Mouse (Mus musculus): ENCODE measurements around the gene Tmem185a. TPM values are rescaled to one million over a fixed set of nuclear protein-coding genes. Genes with fewer than 3 reads are reported as not detected.
"Not testable (repeated sequence)": the region's sequence is repeated elsewhere in the genome, so short reads cannot be mapped to it uniquely, and the experiment has no call there.

The Tmem185a gene
- total RNA-seq (2014; rRNA removed), result 21.0 and 25.9 TPM in 2 replicates
- 36.8 and 40.3 TPM in 2 replicates for polyA plus RNA-seq (2015; fragmentation: Nextera tagmentation; extraction: Ambion mirVana)

GRCm38 (mm10) chrX:70476792-70477776 lies at the start of gene Tmem185a:
Gene Tmem185a (minus strand): TSS chrX:70477180.
- WGBS, result 28% methylated on average over 42 of the region's 42 CpGs
- no peaks in the 10 kb centered on the region for H3K36me3 ChIP-seq (ENCODE audit: insufficient read depth)
- peak within 1 kb of the TSS; percentile 61 for H3K9ac ChIP-seq
- H3K4me3 ChIP-seq (ENCODE audit: low read depth, low read length), result peak within 1 kb of the TSS; percentile 52
- DNase-seq (peak; percentile 92), ATAC-seq (peak; percentile 96)
- H3K27ac ChIP-seq (ENCODE audit: low read depth, low read length), result peak within 1 kb of the TSS; percentile 83
- no peaks in the 10 kb centered on the region for H3K9me3 ChIP-seq (ENCODE audit: low read length)
- H3K4me1 ChIP-seq (ENCODE audit: insufficient read depth), result peaks cover 11% of the 10 kb centered on the region; the same call in 1 of the 2 replicates
- H3K27me3 ChIP-seq (ENCODE audit: insufficient read depth, low read length), result no peaks in the 10 kb centered on the region
- peak; percentile 35 for TF ChIP-seq CTCF (IDR thresholded peaks at IDR 0.05; ENCODE audit: low read depth)
- H3K4me2 ChIP-seq (ENCODE audit: low read depth), result peak within 1 kb of the TSS; percentile 51

- not testable (repeated sequence) for H3K4me3 ChIP-seq (ENCODE audit: low read depth, low read length); DNase-seq; H3K9me3 ChIP-seq (ENCODE audit: low read length); ATAC-seq; H3K36me3 ChIP-seq (ENCODE audit: insufficient read depth); H3K27me3 ChIP-seq (ENCODE audit: insufficient read depth, low read length); H3K27ac ChIP-seq (ENCODE audit: low read depth, low read length); H3K4me2 ChIP-seq (ENCODE audit: low read depth); H3K4me1 ChIP-seq (ENCODE audit: insufficient read depth); H3K9ac ChIP-seq
- WGBS, result 61% methylated on average over 3 of the region's 3 CpGs
Observed at GRCm38 (mm10) chrX:70514413-70514812, 37.4 kb upstream of the Tmem185a start.

DNA sequence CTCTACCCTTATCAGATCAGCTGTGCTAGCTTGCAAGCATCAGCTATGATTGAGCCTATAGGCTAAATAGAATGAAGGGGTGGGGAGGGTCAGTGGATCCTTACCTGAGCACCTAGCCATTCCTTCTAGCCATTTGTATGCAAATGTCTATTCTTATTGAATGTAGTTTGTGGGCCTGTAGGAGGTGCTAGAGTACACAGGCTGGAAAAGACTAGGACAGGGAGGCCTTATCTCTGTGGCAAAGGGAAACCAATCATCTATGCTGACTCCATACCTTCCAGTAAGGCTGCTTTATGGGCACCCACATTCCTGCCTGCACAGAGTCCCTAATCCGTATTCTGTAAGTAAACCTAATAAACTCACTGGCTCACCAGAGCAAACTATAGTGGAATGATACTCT lies 10.3 kb upstream of the Tmem185a start:
- not testable (repeated sequence) for ATAC-seq; H3K9ac ChIP-seq; H3K27me3 ChIP-seq (ENCODE audit: insufficient read depth, low read length); H3K4me3 ChIP-seq (ENCODE audit: low read depth, low read length); H3K36me3 ChIP-seq (ENCODE audit: insufficient read depth); H3K27ac ChIP-seq (ENCODE audit: low read depth, low read length); H3K4me2 ChIP-seq (ENCODE audit: low read depth); DNase-seq; H3K4me1 ChIP-seq (ENCODE audit: insufficient read depth); H3K9me3 ChIP-seq (ENCODE audit: low read length)
- no CpG with 5 or more reads among the region's 1 CpGs for WGBS

- no peak overlapping the region for H3K4me3 ChIP-seq (ENCODE audit: low read depth, low read length)
- TF ChIP-seq CTCF (IDR thresholded peaks at IDR 0.05; ENCODE audit: low read depth), result no peak
Observed at GRCm38 (mm10) chrX:70482154-70482553, 5.2 kb upstream of the Tmem185a start.

DNA sequence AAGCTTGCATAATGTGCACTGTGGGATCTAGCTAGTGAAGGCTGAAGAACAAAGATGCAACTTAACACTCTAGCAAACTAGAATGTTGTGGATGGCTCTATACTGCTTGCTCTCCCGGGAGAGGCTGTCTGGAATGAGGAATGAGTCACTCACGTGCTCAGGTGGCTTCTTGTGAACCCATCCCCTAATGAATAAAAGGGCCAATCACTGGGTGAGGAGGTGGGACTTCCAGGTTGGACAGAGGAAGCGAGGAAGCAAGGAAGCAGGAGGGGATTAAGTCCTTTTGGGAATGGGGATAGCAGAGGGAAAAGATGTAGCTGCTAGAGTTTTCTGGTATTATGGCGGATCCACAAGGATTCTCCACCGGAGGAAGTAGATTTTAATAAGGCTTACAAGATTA lies 1.7 kb upstream of the Tmem185a start:
- no peaks in the 10 kb centered on the region for H3K9me3 ChIP-seq (ENCODE audit: low read length)
- H3K9ac ChIP-seq, result no peak overlapping the region
- peaks cover 11% of the 10 kb centered on the region; the same call in 1 of the 2 replicates for H3K4me1 ChIP-seq (ENCODE audit: insufficient read depth)
- no peak overlapping the region for H3K27ac ChIP-seq (ENCODE audit: low read depth, low read length)
- DNase-seq (no peak), ATAC-seq (no peak)
- H3K4me3 ChIP-seq (ENCODE audit: low read depth, low read length), result no peak overlapping the region
- no peak overlapping the region for H3K4me2 ChIP-seq (ENCODE audit: low read depth)
- no peaks in the 10 kb centered on the region for H3K27me3 ChIP-seq (ENCODE audit: insufficient read depth, low read length)
- WGBS, result 70% methylated on average over 5 of the region's 5 CpGs
- no peak for TF ChIP-seq CTCF (IDR thresholded peaks at IDR 0.05; ENCODE audit: low read depth)
- no peaks in the 10 kb centered on the region for H3K36me3 ChIP-seq (ENCODE audit: insufficient read depth)

More at GRCm38 (mm10) chrX:70482154-70482553, 5.2 kb upstream of the Tmem185a start:
- H3K9me3 ChIP-seq (ENCODE audit: low read length), result no peaks in the 10 kb centered on the region
- DNase-seq, result no peak
- H3K27me3 ChIP-seq (ENCODE audit: insufficient read depth, low read length), result no peaks in the 10 kb centered on the region
- ATAC-seq, result no peak
- H3K4me1 ChIP-seq (ENCODE audit: insufficient read depth), result no peaks in the 10 kb centered on the region
- H3K36me3 ChIP-seq (ENCODE audit: insufficient read depth), result no peaks in the 10 kb centered on the region
- H3K27ac ChIP-seq (ENCODE audit: low read depth, low read length), result no peak overlapping the region
- H3K4me2 ChIP-seq (ENCODE audit: low read depth), result no peak overlapping the region
- H3K9ac ChIP-seq, result no peak overlapping the region
- WGBS, result 50% methylated on average over 2 of the region's 2 CpGs

DNA sequence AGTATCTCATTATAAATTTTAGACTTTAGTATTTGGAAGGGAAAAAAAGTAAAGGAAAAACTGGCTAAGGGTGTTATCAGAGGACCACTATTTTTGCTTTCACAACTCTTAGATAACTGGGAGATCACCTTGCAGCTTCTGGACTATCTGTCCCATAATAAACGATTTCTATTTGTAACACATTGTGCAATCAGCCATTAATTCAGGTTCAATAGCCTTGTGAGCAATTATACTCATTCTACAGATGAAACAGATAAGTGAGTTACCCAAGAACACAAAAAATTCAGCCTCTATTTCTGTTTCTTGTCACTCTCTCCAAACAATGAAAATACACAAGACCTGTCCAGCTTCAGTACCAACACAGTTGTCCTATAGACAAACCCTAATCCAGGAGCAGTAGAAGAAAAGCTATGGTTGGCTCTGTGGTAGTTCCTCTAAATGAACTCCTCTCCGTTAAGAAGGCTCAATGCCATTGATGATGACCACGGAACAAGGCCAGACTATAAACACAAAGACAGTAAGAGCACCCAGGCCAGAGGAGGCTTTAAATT lies 1.7 kb downstream of the Tmem185a start:
- ATAC-seq (no peak), DNase-seq (no peak)
- H3K9me3 ChIP-seq (ENCODE audit: low read length), result no peaks in the 10 kb centered on the region
- no peaks in the 10 kb centered on the region for H3K27me3 ChIP-seq (ENCODE audit: insufficient read depth, low read length)
- no peak for TF ChIP-seq CTCF (IDR thresholded peaks at IDR 0.05; ENCODE audit: low read depth)
- no peak overlapping the region for H3K9ac ChIP-seq
- peak overlapping the region; percentile 51 for H3K4me2 ChIP-seq (ENCODE audit: low read depth)
- peaks cover 11% of the 10 kb centered on the region; the same call in 1 of the 2 replicates for H3K4me1 ChIP-seq (ENCODE audit: insufficient read depth)
- H3K4me3 ChIP-seq (ENCODE audit: low read depth, low read length), result peak overlapping the region; percentile 52; the same call in 1 of the 2 replicates
- 57% methylated on average over 3 of the region's 3 CpGs for WGBS
- no peaks in the 10 kb centered on the region for H3K36me3 ChIP-seq (ENCODE audit: insufficient read depth)
- no peak overlapping the region for H3K27ac ChIP-seq (ENCODE audit: low read depth, low read length)

DNA sequence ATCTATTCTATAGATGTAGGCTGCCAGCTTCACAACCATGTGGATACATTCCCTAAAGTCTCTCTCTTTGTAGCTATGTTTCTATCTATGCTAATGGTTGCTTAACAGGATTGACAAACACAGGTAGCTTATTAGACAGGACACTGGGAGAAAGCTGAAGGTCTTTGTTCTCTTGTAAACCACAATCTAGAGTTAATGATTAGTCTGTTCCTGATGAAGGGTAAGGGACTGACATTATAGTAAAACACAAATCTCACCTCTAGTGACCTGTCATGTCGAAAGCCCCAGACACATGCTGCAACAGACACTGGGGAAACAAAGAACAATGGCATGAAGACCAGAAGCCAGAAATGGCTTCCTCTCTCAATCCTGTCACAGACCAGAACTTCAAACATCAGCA lies 10.1 kb downstream of the Tmem185a start:
- Histone ChIP-seq H3K4me1 (ENCODE audit: insufficient read depth) (no peaks in the 10 kb centered on the region), H3K27ac (ENCODE audit: low read depth, low read length) (no peak overlapping the region), H3K36me3 (ENCODE audit: insufficient read depth) (peaks cover 2% of the 10 kb centered on the region; the same call in 1 of the 2 replicates), H3K4me3 (ENCODE audit: low read depth, low read length) (no peak overlapping the region), H3K27me3 (ENCODE audit: insufficient read depth, low read length) (no peaks in the 10 kb centered on the region), H3K9me3 (ENCODE audit: low read length) (no peaks in the 10 kb centered on the region), H3K9ac (no peak overlapping the region), H3K4me2 (ENCODE audit: low read depth) (no peak overlapping the region)
- no peak for DNase-seq
- WGBS, result 76% methylated on average over 1 of the region's 1 CpGs
- no peak for ATAC-seq
- TF ChIP-seq CTCF (IDR thresholded peaks at IDR 0.05; ENCODE audit: low read depth), result no peak
